Mouse (Mus musculus) neural tube, embryonic 14.5 days (tissue): ENCODE data around the gene Svs1. TPM values are rescaled to one million over a fixed set of nuclear protein-coding genes. Genes with fewer than 3 reads are reported as not detected.

Experiments
- ATAC-seq: fragments of 200-750 bp; cut with Nextera tagmentation; 2 replicates; pipeline ENCODE4 v1.8.0; 2017; ENCODE audit warnings: low read depth, mild to moderate bottlenecking, moderate TSS enrichment, moderate library complexity
- H3K27ac ChIP-seq: fragments of 300-500 bp; sonication (generic); 2 replicates; pipeline ENCODE4 v1.5.1; 2014; ENCODE audit warnings: low read depth, mild to moderate bottlenecking, control low read depth, low read length, moderate library complexity, mixed read lengths
- H3K27me3 ChIP-seq: fragments of 300-500 bp; sonication (generic); 2 replicates; pipeline ENCODE4 v1.6.1; 2014; ENCODE audit warnings: low read length; ENCODE audit not compliant: control insufficient read depth, insufficient read depth
- H3K36me3 ChIP-seq: fragments of 300-500 bp; sonication (generic); 2 replicates; pipeline ENCODE4 v1.6.1; 2014; ENCODE audit warnings: low read length, mixed read lengths; ENCODE audit not compliant: control insufficient read depth, insufficient read depth
- H3K4me1 ChIP-seq: fragments of 300-500 bp; sonication (generic); 2 replicates; pipeline ENCODE4 v1.6.1; 2014; ENCODE audit warnings: low read length; ENCODE audit not compliant: control insufficient read depth, insufficient read depth
- H3K4me2 ChIP-seq: fragments of 300-500 bp; sonication (generic); 2 replicates; pipeline ENCODE4 v1.6.1; 2014; ENCODE audit warnings: mild to moderate bottlenecking, low read depth, low read length, control low read depth
- H3K4me3 ChIP-seq: fragments of 300-500 bp; sonication (generic); 2 replicates; pipeline ENCODE4 v1.5.1; 2014; ENCODE audit warnings: low read depth, low read length, control low read depth, mixed read lengths
- H3K9ac ChIP-seq: fragments of 300-500 bp; sonication (generic); replicated peaks from 2 replicates; pipeline ENCODE4 v1.6.1; 2014; ENCODE audit warnings: low read depth, mild to moderate bottlenecking, control low read depth, low read length, mixed read lengths
- H3K9me3 ChIP-seq: fragments of 300-500 bp; sonication (generic); 2 replicates; pipeline ENCODE4 v1.6.1; 2016; ENCODE audit warnings: low read length; ENCODE audit not compliant: control insufficient read depth
- WGBS: fragments of 180-500 bp; shearing (Covaris S2); extraction: QIAGEN DNeasy Blood & Tissue Kit; methylation state at CpG from one replicate; pipeline ENCODE4 v1.1.7; 2014; 5-methylcytosine and 5-hydroxymethylcytosine counted together
- polyA plus RNA-seq: library from polyadenylated mRNA; unstranded; fragments of >200 nt; fragmentation: Nextera tagmentation; extraction: Ambion mirVana; gene quantifications from 2 replicates; pipeline ENCODE4 v1.2.1, GENCODE M21; 2014

The Svs1 gene
- not detected in 2 replicates for polyA plus RNA-seq

- no peak for ATAC-seq
- Histone ChIP-seq H3K4me3 (no peak within 1 kb of the TSS), H3K4me1 (no peaks in the 10 kb centered on the region), H3K27ac (no peak within 1 kb of the TSS), H3K36me3 (no peaks in the 10 kb centered on the region), H3K27me3 (no peaks in the 10 kb centered on the region), H3K9me3 (no peaks in the 10 kb centered on the region), H3K4me2 (no peak within 1 kb of the TSS), H3K9ac (no peak within 1 kb of the TSS)
- 63% methylated on average over 7 of the region's 7 CpGs for WGBS
Measured at GRCm38 (mm10) chr6:48986444-48986990, at the start of gene Svs1. Gene Svs1, plus strand, starts transcription at chr6:48986861.

- Histone ChIP-seq H3K27me3 (no peaks in the 10 kb centered on the region), H3K36me3 (no peaks in the 10 kb centered on the region), H3K9me3 (0 out of 2 replicates have a peak, but pooled peaks cover 1% of the 10 kb centered on the region), H3K9ac (no peak overlapping the region), H3K4me3 (no peak overlapping the region), H3K4me1 (no peaks in the 10 kb centered on the region), H3K27ac (no peak overlapping the region), H3K4me2 (no peak overlapping the region)
- no peak for ATAC-seq
- WGBS: 71% methylated on average over 2 of the region's 2 CpGs
Measured at GRCm38 (mm10) chr6:48949596-48949995, 37.1 kb upstream of the Svs1 start.

- Histone ChIP-seq H3K4me1 (no peaks in the 10 kb centered on the region), H3K9me3 (no peaks in the 10 kb centered on the region), H3K36me3 (no peaks in the 10 kb centered on the region), H3K9ac (no peak overlapping the region), H3K4me2 (no peak overlapping the region), H3K27ac (no peak overlapping the region), H3K4me3 (no peak overlapping the region), H3K27me3 (no peaks in the 10 kb centered on the region)
- no peak for ATAC-seq
- 90% methylated on average over 5 of the region's 5 CpGs for WGBS
Measured at GRCm38 (mm10) chr6:48950676-48951075, 36.0 kb upstream of the Svs1 start.

- H3K27me3 ChIP-seq: no peaks in the 10 kb centered on the region
- H3K9me3 ChIP-seq: no peaks in the 10 kb centered on the region
- no peak overlapping the region for H3K4me2 ChIP-seq
- H3K27ac ChIP-seq: no peak overlapping the region
- H3K4me1 ChIP-seq: no peaks in the 10 kb centered on the region
- no peak overlapping the region for H3K4me3 ChIP-seq
- no peak for ATAC-seq
- 92% methylated on average over 6 of the region's 6 CpGs for WGBS
- H3K9ac ChIP-seq: no peak overlapping the region
- no peaks in the 10 kb centered on the region for H3K36me3 ChIP-seq
Measured at GRCm38 (mm10) chr6:48951630-48952029, 35.0 kb upstream of the Svs1 start.

- no peak for ATAC-seq
- H3K27me3 ChIP-seq: no peaks in the 10 kb centered on the region
- WGBS: 90% methylated on average over 5 of the region's 5 CpGs
Measured at GRCm38 (mm10) chr6:48953220-48953619, 33.4 kb upstream of the Svs1 start.

GRCm38 (mm10) chr6:48954211-48954610 lies 32.5 kb upstream of the Svs1 start:
- no peaks in the 10 kb centered on the region for H3K9me3 ChIP-seq
- H3K9ac ChIP-seq: no peak overlapping the region
- H3K27ac ChIP-seq: no peak overlapping the region
- no peak for ATAC-seq
- H3K4me3 ChIP-seq: no peak overlapping the region
- H3K27me3 ChIP-seq: no peaks in the 10 kb centered on the region
- 82% methylated on average over 5 of the region's 5 CpGs for WGBS
- no peak overlapping the region for H3K4me2 ChIP-seq
- H3K36me3 ChIP-seq: no peaks in the 10 kb centered on the region
- no peaks in the 10 kb centered on the region for H3K4me1 ChIP-seq

More at GRCm38 (mm10) chr6:48953220-48953619, 33.4 kb upstream of the Svs1 start:
- Histone ChIP-seq H3K36me3 (no peaks in the 10 kb centered on the region), H3K9me3 (no peaks in the 10 kb centered on the region), H3K4me3 (no peak overlapping the region), H3K27ac (no peak overlapping the region), H3K4me1 (no peaks in the 10 kb centered on the region), H3K9ac (no peak overlapping the region), H3K4me2 (no peak overlapping the region)

- Histone ChIP-seq H3K9me3 (no peaks in the 10 kb centered on the region), H3K4me1 (no peaks in the 10 kb centered on the region), H3K36me3 (no peaks in the 10 kb centered on the region), H3K9ac (no peak overlapping the region), H3K4me2 (no peak overlapping the region), H3K27ac (no peak overlapping the region), H3K4me3 (no peak overlapping the region), H3K27me3 (no peaks in the 10 kb centered on the region)
- ATAC-seq: no peak
- WGBS: 50% methylated on average over 1 of the region's 1 CpGs
Measured at GRCm38 (mm10) chr6:48954946-48955345, 31.7 kb upstream of the Svs1 start.

GRCm38 (mm10) chr6:48956785-48957184 lies 29.9 kb upstream of the Svs1 start:
- no peak for ATAC-seq
- no peak overlapping the region for H3K9ac ChIP-seq
- no peaks in the 10 kb centered on the region for H3K36me3 ChIP-seq
- no peak overlapping the region for H3K4me2 ChIP-seq
- H3K27ac ChIP-seq: no peak overlapping the region
- no peaks in the 10 kb centered on the region for H3K4me1 ChIP-seq
- no peaks in the 10 kb centered on the region for H3K27me3 ChIP-seq
- H3K9me3 ChIP-seq: no peaks in the 10 kb centered on the region
- WGBS: 96% methylated on average over 4 of the region's 4 CpGs
- no peak overlapping the region for H3K4me3 ChIP-seq

- ATAC-seq: no peak
- Histone ChIP-seq H3K4me3 (no peak overlapping the region), H3K4me2 (no peak overlapping the region), H3K9ac (no peak overlapping the region), H3K4me1 (no peaks in the 10 kb centered on the region), H3K27ac (no peak overlapping the region), H3K9me3 (no peaks in the 10 kb centered on the region), H3K36me3 (no peaks in the 10 kb centered on the region), H3K27me3 (no peaks in the 10 kb centered on the region)
- WGBS: 75% methylated on average over 1 of the region's 1 CpGs
Measured at GRCm38 (mm10) chr6:48958053-48958452, 28.6 kb upstream of the Svs1 start.
